Mouse (Mus musculus): ENCODE measurements around the gene Ppp1r27. TPM values are rescaled to one million over a fixed set of nuclear protein-coding genes. Genes with fewer than 3 reads are reported as not detected.
"Not testable (repeated sequence)": the region's sequence is repeated elsewhere in the genome, so short reads cannot be mapped to it uniquely, and the experiment has no call there.

Gene Ppp1r27
- polyA plus RNA-seq, 1 experiment from 2014 or later = not detected

DNA sequence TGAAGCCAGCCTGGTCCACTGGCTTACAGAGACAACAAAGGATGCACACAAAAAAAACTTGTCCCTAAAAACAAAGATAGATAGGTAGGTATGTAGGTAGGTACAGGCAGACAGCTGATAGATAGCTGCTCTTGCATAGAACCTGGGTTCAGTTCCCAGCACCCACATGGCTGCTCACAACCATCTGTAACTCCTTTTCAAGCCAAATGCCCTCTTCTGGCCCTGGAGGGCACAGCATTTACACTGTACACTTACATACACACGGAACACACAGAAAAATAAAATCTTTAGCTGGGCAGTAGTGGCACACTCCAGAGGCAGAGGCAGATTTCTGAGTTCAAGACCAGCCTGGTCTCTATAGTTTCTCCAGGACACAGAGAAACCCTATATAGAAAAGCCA lies 33.0 kb upstream of the Ppp1r27 start:
- no peak overlapping the region for H3K4me3 ChIP-seq (ENCODE audit: control insufficient read depth in 1 of 2, insufficient read depth in 1 of 2, low read depth in 1 of 2, low read length in 2 of 2)
- H3K4me2 ChIP-seq (ENCODE audit: low read length) = no peak overlapping the region
- peaks cover 62% of the 10 kb centered on the region for H3K36me3 ChIP-seq (ENCODE audit: control insufficient read depth, insufficient read depth, low read length)
- H3K27me3 ChIP-seq (ENCODE audit: control insufficient read depth, insufficient read depth, low read length) = no peaks in the 10 kb centered on the region
- ATAC-seq (ENCODE audit: insufficient number of reproducible peaks, insufficient read depth, low FRiP score, low read depth) = no peak
- peaks cover 21 to 23% of the 10 kb centered on the region in 2 experiments for H3K4me1 ChIP-seq (ENCODE audit: control insufficient read depth in 2 of 2, insufficient read depth in 2 of 2, low read length in 2 of 2)
- no peak overlapping the region for H3K27ac ChIP-seq (replicated peaks in 1 of 2; ENCODE audit: control insufficient read depth in 1 of 2, insufficient read depth in 1 of 2, low read depth in 2 of 2, low read length in 2 of 2)
- 100% methylated on average over 1 of the region's 1 CpGs for WGBS
- no peak overlapping the region for H3K9ac ChIP-seq (ENCODE audit: low read length)
- 0 out of 2 replicates have a peak, but pooled peaks cover 3% of the 10 kb centered on the region for H3K9me3 ChIP-seq (ENCODE audit: control insufficient read depth, low read length)

DNA sequence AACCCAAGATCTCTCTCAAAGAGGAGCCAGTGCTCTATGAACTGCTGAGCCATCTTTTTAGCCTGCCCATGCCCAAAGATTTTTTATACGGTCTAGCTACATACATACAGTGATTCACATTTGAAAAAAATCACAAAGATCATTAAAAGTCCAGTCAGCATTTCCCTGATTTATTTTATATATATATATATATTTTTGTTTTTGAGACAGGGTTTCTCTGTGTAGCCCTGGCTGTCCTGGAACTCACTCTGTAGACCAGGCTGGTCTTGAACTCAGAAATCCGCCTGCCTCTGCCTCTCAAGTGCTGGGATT lies 32.0 kb upstream of the Ppp1r27 start:
- H3K36me3 ChIP-seq (ENCODE audit: control insufficient read depth, insufficient read depth, low read length) = peaks cover 62% of the 10 kb centered on the region
- 88% methylated on average over 2 of the region's 2 CpGs for whole genome bisulfite sequencing
- ATAC-seq (ENCODE audit: insufficient number of reproducible peaks, insufficient read depth, low FRiP score, low read depth); H3K9ac ChIP-seq (ENCODE audit: low read length); H3K4me2 ChIP-seq (ENCODE audit: low read length); H3K27me3 ChIP-seq (ENCODE audit: control insufficient read depth, insufficient read depth, low read length); H3K4me3 ChIP-seq (ENCODE audit: control insufficient read depth in 1 of 2, insufficient read depth in 1 of 2, low read depth in 1 of 2, low read length in 2 of 2); H3K27ac ChIP-seq (replicated peaks in 1 of 2; ENCODE audit: control insufficient read depth in 1 of 2, insufficient read depth in 1 of 2, low read depth in 2 of 2, low read length in 2 of 2); H3K9me3 ChIP-seq (ENCODE audit: control insufficient read depth, low read length): not testable (repeated sequence)
- peaks cover 21 to 23% of the 10 kb centered on the region in 2 experiments for H3K4me1 ChIP-seq (ENCODE audit: control insufficient read depth in 2 of 2, insufficient read depth in 2 of 2, low read length in 2 of 2)

DNA sequence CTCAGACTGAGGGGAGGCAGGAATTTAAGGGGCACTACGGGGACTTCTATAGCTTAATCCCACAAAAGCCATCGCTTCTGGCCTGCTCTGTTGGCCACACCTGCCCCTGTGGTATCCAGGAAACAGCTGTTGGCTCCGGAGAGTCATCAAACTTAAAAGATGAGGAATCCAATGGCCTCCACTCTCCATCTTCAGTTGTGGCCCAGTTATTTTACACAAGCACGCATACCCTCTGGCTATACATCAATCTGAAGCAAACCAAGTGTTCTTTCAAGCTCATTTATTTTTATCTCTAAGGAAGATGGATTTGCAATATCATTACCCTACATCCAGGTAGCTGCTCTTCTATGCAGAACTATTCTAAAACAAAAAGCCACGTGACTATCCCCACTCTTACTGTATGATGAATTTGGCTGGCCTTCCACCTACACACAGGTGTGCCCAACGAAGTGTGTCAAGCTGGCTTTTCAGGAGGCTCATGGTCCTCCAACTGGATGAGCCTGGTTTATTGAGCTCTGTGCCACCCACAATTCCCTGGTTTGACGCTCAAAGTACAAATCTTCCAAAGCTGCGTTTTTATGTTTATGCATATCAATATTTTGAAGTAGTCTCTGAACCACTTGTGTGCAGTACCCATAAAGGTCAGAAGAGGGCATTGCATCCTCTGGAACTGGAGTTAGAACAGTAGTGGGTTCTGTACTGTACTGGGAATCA lies 31.5 kb upstream of the Ppp1r27 start:
- peak overlapping the region; percentile 95 for H3K9ac ChIP-seq (ENCODE audit: low read length)
- H3K4me2 ChIP-seq (ENCODE audit: low read length) = peak overlapping the region; percentile 93
- peak overlapping the region; percentile 81 to 91 for H3K4me3 ChIP-seq (ENCODE audit: control insufficient read depth in 1 of 2, insufficient read depth in 1 of 2, low read depth in 1 of 2, low read length in 2 of 2)
- H3K27me3 ChIP-seq (ENCODE audit: control insufficient read depth, insufficient read depth, low read length) = no peaks in the 10 kb centered on the region
- H3K4me1 ChIP-seq (ENCODE audit: control insufficient read depth in 2 of 2, insufficient read depth in 2 of 2, low read length in 2 of 2) = peaks cover 21 to 23% of the 10 kb centered on the region in 2 experiments
- H3K9me3 ChIP-seq (ENCODE audit: control insufficient read depth, low read length) = 0 out of 2 replicates have a peak, but pooled peaks cover 3% of the 10 kb centered on the region
- peak overlapping the region; percentile 79 to 91 for H3K27ac ChIP-seq (replicated peaks in 1 of 2; ENCODE audit: control insufficient read depth in 1 of 2, insufficient read depth in 1 of 2, low read depth in 2 of 2, low read length in 2 of 2)
- WGBS = 77% methylated on average over 8 of the region's 8 CpGs
- H3K36me3 ChIP-seq (ENCODE audit: control insufficient read depth, insufficient read depth, low read length) = peaks cover 62% of the 10 kb centered on the region
- ATAC-seq (ENCODE audit: insufficient number of reproducible peaks, insufficient read depth, low FRiP score, low read depth) = no peak

DNA sequence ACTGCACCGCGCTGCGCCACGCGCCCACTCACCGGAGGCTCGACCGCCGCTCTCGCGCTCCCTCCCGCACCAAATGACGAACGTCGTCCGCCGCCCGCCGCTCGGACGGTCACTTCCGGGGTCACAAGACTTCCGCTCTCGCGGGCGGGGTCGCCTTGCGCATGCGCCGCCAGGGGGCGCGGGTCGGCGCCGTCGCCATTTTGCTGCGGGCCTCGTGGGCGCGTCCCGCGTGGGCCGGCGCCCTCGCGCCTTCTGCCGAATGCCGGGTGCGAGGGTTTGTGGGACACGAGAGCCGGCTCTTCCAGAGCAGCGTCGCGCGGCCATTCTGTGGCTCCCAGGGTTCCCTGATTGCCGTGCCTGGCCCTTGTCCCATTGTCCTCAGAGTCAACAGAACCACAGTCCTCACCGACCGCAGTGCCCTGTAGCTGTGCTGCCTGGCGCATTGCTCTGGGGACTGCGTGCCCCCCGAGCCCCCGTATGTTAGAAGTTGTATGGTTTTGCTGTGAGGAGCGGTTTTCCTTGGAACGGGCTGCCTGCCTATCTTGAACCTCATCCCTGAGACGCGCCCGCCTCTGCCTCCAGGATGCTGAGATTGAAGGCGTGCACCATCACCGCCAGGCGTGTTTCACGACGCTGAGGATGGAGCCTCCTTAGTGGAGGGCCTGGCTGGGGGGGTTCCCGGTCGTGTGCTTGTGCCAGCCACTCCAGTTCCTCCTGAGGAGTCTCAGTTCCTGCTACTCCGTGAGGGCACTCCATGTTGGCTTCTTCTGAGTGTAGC lies 30.7 kb upstream of the Ppp1r27 start, which contains the start of gene Arhgdia:
Arhgdia (minus strand) TSS at position 135 of the 778 bp plus-strand sequence.
- WGBS = 5% methylated on average over 66 of the region's 75 CpGs
- H3K9ac ChIP-seq (ENCODE audit: low read length) = peak within 1 kb of the TSS; percentile 95
- H3K27ac ChIP-seq (replicated peaks in 1 of 2; ENCODE audit: control insufficient read depth in 1 of 2, insufficient read depth in 1 of 2, low read depth in 2 of 2, low read length in 2 of 2) = peak within 1 kb of the TSS; percentile 80 to 91
- peak within 1 kb of the TSS; percentile 81 to 91 for H3K4me3 ChIP-seq (ENCODE audit: control insufficient read depth in 1 of 2, insufficient read depth in 1 of 2, low read depth in 1 of 2, low read length in 2 of 2)
- peaks cover 61% of the 10 kb centered on the region for H3K36me3 ChIP-seq (ENCODE audit: control insufficient read depth, insufficient read depth, low read length)
- H3K27me3 ChIP-seq (ENCODE audit: control insufficient read depth, insufficient read depth, low read length) = no peaks in the 10 kb centered on the region
- 0 out of 2 replicates have a peak, but pooled peaks cover 3% of the 10 kb centered on the region for H3K9me3 ChIP-seq (ENCODE audit: control insufficient read depth, low read length)
- peak within 1 kb of the TSS; percentile 93 for H3K4me2 ChIP-seq (ENCODE audit: low read length)
- ATAC-seq (ENCODE audit: insufficient number of reproducible peaks, insufficient read depth, low FRiP score, low read depth) = peak; percentile 64
- peaks cover 21 to 23% of the 10 kb centered on the region in 2 experiments for H3K4me1 ChIP-seq (ENCODE audit: control insufficient read depth in 2 of 2, insufficient read depth in 2 of 2, low read length in 2 of 2)

DNA sequence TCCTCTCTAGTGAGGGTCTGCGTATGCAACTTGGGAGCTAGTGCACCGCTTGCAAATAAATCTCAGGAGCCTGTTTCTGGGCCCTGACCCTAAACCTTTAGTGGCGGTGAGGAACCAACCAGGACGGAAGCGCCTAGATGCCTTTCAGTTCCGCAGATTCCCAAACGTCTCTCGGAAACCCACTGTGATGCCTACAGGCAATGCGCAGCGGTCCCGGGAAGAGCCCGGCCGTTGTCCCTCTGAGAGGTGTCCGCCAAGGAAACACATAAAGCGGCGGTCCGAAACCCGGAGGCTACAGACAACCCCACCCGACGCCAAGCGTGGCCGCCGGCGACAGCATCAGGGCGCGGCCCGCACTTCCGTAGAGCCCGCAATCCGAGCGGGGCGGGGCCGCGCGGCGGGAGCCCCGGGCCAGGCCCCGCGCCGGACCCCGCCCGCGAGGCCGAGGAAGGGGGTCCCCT lies 30.0 kb upstream of the Ppp1r27 start:
- Histone ChIP-seq H3K4me3 (ENCODE audit: control insufficient read depth in 1 of 2, insufficient read depth in 1 of 2, low read depth in 1 of 2, low read length in 2 of 2) (peak overlapping the region; percentile 81 to 91), H3K4me2 (ENCODE audit: low read length) (peak overlapping the region; percentile 93), H3K27me3 (ENCODE audit: control insufficient read depth, insufficient read depth, low read length) (no peaks in the 10 kb centered on the region), H3K36me3 (ENCODE audit: control insufficient read depth, insufficient read depth, low read length) (peaks cover 53% of the 10 kb centered on the region), H3K27ac (replicated peaks in 1 of 2; ENCODE audit: control insufficient read depth in 1 of 2, insufficient read depth in 1 of 2, low read depth in 2 of 2, low read length in 2 of 2) (peak overlapping the region; percentile 80 to 91), H3K4me1 (ENCODE audit: control insufficient read depth in 2 of 2, insufficient read depth in 2 of 2, low read length in 2 of 2) (peaks cover 21 to 23% of the 10 kb centered on the region in 2 experiments), H3K9me3 (ENCODE audit: control insufficient read depth, low read length) (0 out of 2 replicates have a peak, but pooled peaks cover 3% of the 10 kb centered on the region), H3K9ac (ENCODE audit: low read length) (peak overlapping the region; percentile 95)
- peak; percentile 37; the same call in 1 of the 2 replicates for ATAC-seq (ENCODE audit: insufficient number of reproducible peaks, insufficient read depth, low FRiP score, low read depth)
- under 1% methylated on average over 44 of the region's 44 CpGs for WGBS

DNA sequence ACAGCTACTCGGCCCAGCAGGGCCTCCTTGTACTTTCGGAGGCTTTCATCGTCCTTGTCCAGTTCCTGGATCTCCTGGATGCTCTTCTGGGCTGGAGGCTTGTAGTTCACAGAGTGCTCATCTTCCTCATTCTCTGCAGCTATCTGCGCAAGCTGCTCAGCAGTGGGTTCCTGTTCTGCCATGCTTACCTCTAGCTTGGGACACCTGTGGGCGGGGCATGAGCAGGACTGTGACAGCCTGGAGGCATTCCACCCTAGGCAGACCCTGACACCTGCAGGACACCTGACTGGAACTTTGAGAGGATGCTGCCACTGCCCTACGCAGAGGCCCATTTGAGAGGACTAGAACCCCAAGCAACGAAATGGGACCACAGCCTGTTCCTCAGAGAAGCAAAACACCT lies 29.3 kb upstream of the Ppp1r27 start:
- Histone ChIP-seq H3K27me3 (ENCODE audit: control insufficient read depth, insufficient read depth, low read length) (no peaks in the 10 kb centered on the region), H3K9me3 (ENCODE audit: control insufficient read depth, low read length) (0 out of 2 replicates have a peak, but pooled peaks cover 3% of the 10 kb centered on the region), H3K9ac (ENCODE audit: low read length) (peak overlapping the region; percentile 95), H3K36me3 (ENCODE audit: control insufficient read depth, insufficient read depth, low read length) (peaks cover 47% of the 10 kb centered on the region), H3K4me1 (ENCODE audit: control insufficient read depth in 2 of 2, insufficient read depth in 2 of 2, low read length in 2 of 2) (peaks cover 21 to 23% of the 10 kb centered on the region in 2 experiments), H3K4me2 (ENCODE audit: low read length) (peak overlapping the region; percentile 93), H3K4me3 (ENCODE audit: control insufficient read depth in 1 of 2, insufficient read depth in 1 of 2, low read depth in 1 of 2, low read length in 2 of 2) (peak overlapping the region; percentile 81 to 91), H3K27ac (replicated peaks in 1 of 2; ENCODE audit: control insufficient read depth in 1 of 2, insufficient read depth in 1 of 2, low read depth in 2 of 2, low read length in 2 of 2) (peak overlapping the region; percentile 80 to 91; a peak in 3 of 4 replicates)
- no peak for ATAC-seq (ENCODE audit: insufficient number of reproducible peaks, insufficient read depth, low FRiP score, low read depth)
- WGBS = 53% methylated on average over 7 of the region's 7 CpGs

DNA sequence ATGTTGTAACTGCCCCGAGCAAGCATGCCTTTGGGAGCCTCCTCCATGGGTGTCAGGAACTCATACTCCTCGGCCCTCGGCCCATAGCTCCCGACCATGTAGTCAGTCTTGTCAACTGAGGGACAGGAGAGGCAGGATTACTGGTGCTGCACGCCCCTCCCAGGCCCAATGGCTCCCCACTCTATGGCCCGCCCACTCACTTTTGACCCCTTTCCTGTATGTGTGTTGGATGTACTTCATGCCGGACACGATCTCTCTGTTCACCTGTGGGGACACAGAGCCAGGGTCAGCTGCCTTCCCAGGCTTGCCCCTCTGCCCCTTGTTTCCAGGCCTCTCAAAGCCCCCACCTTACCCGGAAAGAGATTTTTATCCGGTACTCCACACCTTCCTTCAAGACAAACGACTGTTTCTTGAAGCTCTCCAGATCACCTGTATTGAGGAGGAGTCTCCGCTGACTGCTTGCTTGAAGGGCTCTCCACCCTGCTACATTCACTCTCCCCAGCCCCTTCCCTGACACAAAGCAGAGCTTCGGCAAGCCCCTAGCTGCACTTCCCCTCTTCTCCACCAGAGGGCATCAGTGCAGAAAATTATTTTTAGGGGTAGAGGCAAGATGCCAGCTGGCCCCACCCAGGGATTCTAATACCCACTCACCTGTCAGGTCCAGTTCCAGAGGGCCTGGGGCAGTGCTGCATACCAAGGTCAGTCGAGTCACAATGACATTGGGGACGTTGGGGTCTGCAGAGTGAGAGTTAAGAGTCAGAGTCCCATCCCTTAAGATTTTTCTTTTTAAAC lies 28.6 kb upstream of the Ppp1r27 start:
- WGBS = 43% methylated on average over 15 of the region's 15 CpGs
- Histone ChIP-seq H3K27me3 (ENCODE audit: control insufficient read depth, insufficient read depth, low read length) (no peaks in the 10 kb centered on the region), H3K36me3 (ENCODE audit: control insufficient read depth, insufficient read depth, low read length) (peaks cover 43% of the 10 kb centered on the region), H3K9ac (ENCODE audit: low read length) (peak overlapping the region; percentile 95), H3K9me3 (ENCODE audit: control insufficient read depth, low read length) (0 out of 2 replicates have a peak, but pooled peaks cover 3% of the 10 kb centered on the region), H3K4me1 (ENCODE audit: control insufficient read depth in 2 of 2, insufficient read depth in 2 of 2, low read length in 2 of 2) (peaks cover 21 to 26% of the 10 kb centered on the region in 2 experiments), H3K4me2 (ENCODE audit: low read length) (peak overlapping the region; percentile 93), H3K4me3 (ENCODE audit: control insufficient read depth in 1 of 2, insufficient read depth in 1 of 2, low read depth in 1 of 2, low read length in 2 of 2) (peak overlapping the region; percentile 81 to 91), H3K27ac (replicated peaks in 1 of 2; ENCODE audit: control insufficient read depth in 1 of 2, insufficient read depth in 1 of 2, low read depth in 2 of 2, low read length in 2 of 2) (peak overlapping the region in 1 of 2 experiments; percentile 91; a peak in 2 of 4 replicates)
- ATAC-seq (ENCODE audit: insufficient number of reproducible peaks, insufficient read depth, low FRiP score, low read depth) = no peak
